Mouse (Mus musculus): Measurements from ENCODE around the gene Zfp568. TPM values are rescaled to one million over a fixed set of nuclear protein-coding genes. Genes with fewer than 3 reads are reported as not detected.
"Not testable (repeated sequence)": the region's sequence is repeated elsewhere in the genome, so short reads cannot be mapped to it uniquely, and the experiment has no call there.

Gene Zfp568
- 2.5 and 3.1 TPM in 2 replicates for polyA plus RNA-seq (2012; rRNA removed)

DNA sequence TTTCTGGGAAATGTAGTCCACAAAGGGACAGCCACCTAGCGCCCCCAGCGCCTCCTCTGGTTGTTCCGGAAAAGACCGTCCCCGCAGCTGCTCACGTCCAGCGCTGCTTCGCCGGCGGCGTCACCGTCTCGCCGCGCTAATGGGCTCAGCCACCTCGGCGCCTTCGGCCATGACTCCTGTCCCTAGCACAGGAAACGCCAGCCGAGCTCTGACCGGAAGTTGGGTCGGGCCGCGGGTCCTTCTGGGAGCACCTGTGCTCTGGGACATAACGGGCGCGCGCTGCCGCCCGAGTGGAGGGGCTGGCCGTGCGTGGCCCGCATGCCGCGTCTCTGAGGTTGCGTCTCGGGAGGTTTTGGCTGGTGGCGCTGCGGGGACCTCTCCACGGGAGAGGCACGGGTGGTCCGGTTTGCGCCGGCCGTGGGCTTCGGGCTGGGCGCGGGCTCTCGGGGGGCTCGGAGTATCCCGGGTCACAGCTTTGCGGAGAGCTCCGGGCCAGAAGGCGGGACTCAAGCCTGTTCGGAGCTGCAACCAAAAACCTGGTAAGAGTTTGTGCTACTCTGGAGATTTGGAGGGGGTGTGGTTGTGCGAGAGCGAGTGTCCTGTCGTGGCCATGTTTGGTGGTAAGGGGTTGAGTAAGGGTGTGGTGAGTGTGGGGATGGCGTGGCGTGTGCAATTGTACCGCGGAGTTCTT is at the start of gene Zfp568:
Zfp568 (plus strand) TSS at position 266 of the 691 bp plus-strand sequence.
- DNase-seq (ENCODE audit: extremely low spot score in 1 of 2, low spot score in 1 of 2) = peak; percentile 88 to 89

DNA sequence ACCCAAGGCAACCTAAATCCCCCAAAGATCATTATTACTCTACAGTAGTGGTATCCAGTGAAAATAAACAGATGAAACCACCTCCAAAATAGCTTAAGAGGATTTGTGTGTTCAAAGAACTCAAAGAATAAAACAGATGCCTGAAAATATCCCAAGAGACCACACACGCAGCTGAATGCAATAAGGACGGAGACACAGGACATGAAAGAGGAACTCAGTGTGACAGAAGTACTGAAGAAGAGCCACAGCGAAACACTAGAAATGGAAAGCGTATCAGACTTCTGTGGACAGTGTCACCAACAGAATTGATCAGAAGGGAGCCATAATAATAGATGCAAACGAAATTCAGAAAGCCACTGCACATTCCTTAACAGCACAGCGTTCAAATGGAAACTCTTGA is 44.9 kb upstream of the Zfp568 start:
- DNase-seq (ENCODE audit: extremely low spot score in 1 of 2, low spot score in 1 of 2) = no peak

DNA sequence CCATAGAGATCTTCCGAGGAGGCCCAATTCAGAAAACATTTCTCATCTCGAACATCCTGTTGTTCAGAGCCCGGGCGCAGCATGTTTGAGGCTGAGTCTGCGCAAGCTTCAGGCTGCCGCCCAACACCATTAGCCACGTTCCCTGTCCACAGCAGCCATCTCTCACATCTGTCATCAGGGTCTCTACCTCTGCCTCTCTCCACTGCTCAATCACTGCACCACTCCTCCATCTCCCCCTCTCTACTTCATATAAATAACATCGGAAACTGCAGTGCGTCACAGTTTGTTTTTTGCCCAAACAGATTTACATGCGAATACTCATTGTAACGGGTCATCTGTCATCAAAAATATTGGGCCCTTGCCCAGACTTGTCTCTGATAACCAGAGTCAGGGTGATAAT is 42.7 kb upstream of the Zfp568 start:
- no peak for DNase-seq (ENCODE audit: extremely low spot score in 1 of 2, low spot score in 1 of 2)

DNA sequence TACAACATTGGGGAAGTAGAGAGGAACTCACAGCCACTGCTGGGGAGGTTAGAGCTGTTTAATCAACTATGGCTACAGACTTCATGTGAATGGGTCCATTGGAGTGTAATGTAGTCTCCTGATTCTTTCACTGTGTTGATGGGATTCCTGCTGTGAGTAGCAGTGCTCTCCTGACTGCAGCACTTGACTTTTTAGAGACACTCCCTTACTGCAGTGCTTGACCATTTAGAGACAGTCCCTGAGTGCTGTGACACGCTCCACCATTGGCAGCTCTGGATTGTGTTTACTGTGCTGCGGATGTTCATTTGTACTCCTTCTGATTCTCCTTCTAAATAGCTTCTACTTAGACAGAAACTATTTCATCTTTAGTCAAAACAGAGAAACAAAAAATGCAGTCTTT is 41.0 kb upstream of the Zfp568 start:
- no peak for DNase-seq (ENCODE audit: extremely low spot score in 1 of 2, low spot score in 1 of 2)

DNA sequence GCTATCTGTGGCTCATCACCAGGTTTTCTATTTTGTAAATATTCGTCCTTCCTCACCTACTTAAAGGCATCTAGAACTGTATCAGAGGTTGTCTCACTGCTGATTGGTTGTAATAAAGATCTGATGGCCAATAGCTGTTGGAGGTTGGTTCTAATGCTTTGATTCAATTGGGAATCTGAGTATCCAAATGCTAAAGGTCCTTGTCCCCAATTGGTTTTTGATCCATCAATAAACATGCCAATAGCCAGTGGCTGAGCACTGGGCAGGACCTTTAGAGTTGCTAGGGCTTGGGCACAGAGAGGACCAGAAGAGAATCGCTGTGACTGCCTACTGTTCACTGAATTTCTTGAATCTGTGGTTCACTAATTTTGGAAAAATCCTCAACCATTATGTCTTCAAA is 40.0 kb upstream of the Zfp568 start:
- DNase-seq (ENCODE audit: extremely low spot score in 1 of 2, low spot score in 1 of 2) = no peak

DNA sequence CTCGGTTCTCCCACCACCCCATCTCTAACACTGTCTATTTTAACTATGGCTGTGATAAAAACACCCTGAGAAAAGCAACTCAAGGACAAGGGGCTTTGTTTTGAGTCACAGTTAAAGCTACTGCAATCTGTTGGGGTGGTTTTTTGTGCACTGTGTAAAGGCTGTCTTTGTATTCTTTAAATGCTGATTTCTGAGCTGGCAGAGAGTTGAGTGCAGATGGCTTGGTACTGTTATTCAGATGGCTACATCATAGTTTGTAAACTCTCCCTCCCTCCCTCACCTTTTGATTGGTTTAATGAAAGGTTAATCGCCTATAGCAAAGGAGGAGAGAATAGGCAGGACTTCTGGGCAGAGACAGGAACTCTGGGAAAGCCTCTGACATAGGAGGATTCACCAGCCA is 39.6 kb upstream of the Zfp568 start:
- no peak for DNase-seq (ENCODE audit: extremely low spot score in 1 of 2, low spot score in 1 of 2)

DNA sequence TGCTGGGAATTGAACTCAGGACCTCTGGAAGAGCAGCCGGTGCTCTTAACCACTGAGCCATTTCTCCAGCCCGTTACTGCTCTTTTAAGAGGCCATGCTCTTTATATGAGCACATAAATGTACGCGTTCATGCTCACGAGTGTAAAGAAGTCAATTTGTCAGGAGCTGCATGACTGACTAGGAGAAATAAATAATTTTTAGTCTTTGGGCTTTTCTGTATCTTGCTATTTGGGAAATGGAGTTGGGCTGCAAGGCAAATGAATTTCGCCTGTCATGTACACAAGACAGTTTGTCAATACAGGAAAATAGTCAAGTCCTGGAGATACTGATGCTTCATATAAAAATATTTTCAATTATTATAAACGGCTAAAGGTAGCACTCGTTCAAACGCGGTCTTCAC is 30.7 kb upstream of the Zfp568 start:
- DNase-seq (ENCODE audit: extremely low spot score in 1 of 2, low spot score in 1 of 2) = no peak

DNA sequence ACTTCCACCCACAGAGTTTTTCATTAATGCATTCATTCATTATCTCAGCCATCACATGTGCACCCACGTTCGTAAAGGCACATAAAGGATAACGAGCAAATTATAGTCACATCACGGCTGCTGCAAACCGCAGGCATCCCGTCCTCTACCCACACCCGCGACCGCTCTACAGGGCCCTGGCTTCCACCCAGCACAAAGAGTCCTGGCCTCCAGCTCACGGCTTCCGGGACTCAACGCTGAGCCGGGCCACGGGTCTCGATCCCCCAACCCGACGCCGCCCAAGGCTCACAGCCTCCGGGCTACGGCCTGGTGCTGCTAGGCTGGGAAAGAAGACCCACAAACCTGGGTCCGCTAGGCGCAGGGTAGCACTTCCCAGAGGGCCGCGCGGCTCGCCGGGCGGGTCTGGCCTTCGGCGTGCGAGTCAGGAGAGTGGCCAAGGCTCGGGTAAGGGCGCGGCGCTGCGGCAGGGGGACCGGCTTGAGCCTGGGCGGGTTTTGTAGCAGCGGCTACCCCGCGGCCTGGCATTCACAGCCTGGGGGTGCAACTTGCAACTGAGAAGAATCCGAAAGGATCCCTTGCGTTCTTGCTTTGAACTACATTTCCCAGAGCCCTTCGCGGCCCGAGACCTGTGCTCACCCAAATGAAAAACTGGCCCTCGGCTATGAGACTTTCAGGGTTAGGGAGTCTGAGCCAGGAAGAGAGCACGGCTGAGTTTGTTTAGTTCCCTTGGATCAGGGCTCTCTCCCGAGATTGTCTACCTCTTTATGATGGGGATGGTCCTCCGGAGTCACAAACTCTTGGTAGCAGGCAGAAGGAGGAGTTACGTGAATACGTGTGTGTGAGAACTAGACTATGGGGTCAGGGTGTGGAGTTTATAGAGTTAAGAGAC is 30.0 kb upstream of the Zfp568 start, which contains the start of gene Zfp74:
Zfp74 (minus strand) TSS at position 577 of the 889 bp plus-strand sequence.
- peak; percentile 49 to 86 for DNase-seq (ENCODE audit: extremely low spot score in 1 of 2, low spot score in 1 of 2)

DNA sequence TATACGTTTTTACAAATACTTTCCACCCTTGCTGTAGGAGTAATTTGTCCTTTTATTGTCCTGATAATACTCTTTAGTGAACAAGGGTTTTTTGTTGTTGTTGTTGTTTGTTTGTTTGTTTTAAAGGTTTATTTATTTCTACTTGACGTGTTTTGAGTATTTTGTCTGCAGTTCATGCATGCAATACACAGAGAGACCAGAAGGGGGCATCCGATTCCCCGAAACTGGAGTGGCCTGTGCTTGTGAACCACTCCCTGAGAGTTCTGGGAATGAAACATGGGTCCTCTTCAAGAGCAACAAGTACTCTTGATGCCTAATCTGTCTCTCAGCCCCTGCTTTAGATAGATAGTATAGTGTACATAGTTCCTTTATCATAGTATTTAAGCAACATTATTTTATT is 29.0 kb upstream of the Zfp568 start:
- peak in 1 of 2 experiments; percentile 33 for DNase-seq (ENCODE audit: extremely low spot score in 1 of 2, low spot score in 1 of 2)

DNA sequence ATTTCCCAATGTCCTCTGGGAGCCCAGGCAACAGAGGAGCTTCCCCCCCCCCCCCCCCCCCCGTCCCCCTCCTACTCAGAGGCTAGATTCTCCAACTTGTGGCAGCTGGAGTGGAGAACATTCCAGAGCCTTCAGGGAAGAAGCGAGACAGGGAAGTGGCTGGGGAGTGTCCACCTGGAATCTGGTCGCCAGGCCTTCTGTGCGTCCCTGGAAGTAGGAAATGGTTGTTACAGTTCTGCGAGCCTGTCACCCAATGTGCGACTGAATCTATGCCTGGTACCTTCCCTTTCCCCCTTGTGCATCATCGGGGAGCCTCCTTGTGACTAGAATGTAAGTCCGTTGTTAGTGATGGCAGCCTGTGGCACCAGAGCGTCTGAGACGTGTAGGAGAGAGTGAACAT is 27.5 kb upstream of the Zfp568 start:
- peak; percentile 15 to 31 for DNase-seq (ENCODE audit: extremely low spot score in 1 of 2, low spot score in 1 of 2)

DNA sequence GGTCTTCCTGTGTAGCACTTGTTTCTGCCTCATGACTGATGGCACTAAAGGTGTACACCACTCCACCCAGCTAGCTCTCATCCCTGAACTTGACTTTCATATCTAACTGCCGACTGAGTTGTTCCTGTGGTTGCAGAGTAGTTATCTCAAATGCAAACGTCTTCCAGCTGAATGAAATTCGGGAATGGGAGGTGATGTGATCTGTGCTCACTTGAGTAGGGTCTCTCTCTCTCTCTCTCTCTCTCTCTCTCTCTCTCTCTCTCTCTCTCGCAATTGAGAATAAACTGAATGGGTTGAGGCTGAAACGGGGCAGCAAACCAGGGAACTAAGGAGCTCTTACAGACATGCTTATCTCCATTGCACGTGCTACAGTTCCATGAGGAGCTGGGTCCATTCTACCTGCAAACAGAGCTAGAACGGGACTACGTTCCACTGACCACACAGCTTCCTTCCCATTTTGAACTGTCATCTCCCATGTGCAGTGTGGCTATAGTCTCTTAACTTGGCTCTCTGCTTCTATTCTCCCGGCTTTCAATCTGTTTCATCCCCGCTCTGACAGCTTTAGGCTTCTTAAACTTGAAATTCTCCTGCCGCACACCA is 25.5 kb upstream of the Zfp568 start:
- DNase-seq (ENCODE audit: extremely low spot score in 1 of 2, low spot score in 1 of 2) = no peak

DNA sequence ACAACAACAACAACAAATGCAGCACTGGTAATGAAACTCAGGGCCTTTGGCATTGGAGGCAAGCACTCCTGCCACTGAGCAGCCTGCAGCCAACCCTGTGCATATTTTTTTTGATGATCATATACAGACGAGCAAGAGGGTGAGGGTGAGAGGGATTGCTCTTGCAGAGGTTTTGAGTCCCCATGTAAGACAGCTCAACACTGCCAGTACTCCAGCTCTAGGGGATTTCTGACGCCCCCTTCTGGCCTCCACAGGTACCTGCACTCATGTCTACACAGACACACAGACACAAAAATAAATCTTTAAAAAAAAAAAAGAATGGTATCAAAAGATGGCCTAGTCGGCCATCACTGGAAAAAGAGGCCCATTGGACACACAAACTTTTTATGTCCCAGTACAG is 24.8 kb upstream of the Zfp568 start:
- DNase-seq (ENCODE audit: extremely low spot score in 1 of 2, low spot score in 1 of 2) = no peak

DNA sequence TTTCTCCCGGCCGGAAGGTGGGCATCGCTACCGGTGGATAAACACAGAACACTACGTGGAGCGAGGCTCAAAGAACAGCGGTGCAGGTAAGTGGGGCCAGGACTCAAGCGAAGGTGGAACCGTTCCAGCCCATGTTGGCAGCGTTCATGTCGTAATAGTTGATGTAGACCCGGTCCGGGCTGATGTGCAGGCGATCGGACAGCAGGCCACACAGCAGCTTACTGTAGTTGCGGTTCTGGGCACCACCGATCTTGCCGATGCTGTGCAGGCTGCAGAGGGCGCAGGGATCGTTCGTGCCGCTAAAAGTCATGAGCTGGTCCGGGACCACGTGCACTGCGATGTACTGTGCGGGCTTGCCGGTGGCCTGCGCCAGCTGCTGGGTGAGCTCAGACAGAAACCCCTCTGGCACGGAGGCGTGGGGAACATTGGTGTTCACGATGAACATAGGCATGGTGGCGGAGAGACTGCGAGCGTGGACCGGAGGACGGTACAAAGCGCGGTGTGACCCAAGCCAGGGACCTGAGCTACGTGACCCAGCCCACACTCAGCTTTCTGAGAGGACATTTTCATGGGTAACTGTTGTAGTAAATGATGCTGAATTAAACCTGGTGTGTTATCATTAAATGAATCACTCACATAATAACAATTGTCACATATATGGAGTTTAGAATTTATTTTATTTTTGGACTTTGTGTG is 18.5 kb upstream of the Zfp568 start:
- DNase-seq (ENCODE audit: extremely low spot score in 1 of 2, low spot score in 1 of 2) = not testable (repeated sequence)

DNA sequence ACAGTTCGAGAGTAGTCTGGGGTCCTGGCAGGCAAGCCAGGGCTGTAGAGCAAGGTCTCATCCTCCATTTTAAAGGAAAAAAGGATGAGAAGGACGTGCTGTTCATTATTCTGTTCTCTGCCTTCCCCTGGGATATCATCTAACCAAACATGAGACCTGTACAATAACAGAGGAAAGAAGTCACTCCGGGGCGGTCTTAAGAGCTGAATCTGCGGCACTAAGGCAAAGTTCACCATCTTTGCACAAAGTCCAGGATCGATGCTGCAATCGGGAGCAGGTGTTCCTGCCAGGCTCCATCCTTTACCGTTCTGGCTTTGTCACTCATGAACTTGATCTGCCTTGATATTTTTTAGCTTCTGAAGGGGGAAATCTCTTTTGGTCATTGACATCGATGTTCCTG is 13.1 kb upstream of the Zfp568 start:
- DNase-seq (ENCODE audit: extremely low spot score in 1 of 2, low spot score in 1 of 2) = no peak

DNA sequence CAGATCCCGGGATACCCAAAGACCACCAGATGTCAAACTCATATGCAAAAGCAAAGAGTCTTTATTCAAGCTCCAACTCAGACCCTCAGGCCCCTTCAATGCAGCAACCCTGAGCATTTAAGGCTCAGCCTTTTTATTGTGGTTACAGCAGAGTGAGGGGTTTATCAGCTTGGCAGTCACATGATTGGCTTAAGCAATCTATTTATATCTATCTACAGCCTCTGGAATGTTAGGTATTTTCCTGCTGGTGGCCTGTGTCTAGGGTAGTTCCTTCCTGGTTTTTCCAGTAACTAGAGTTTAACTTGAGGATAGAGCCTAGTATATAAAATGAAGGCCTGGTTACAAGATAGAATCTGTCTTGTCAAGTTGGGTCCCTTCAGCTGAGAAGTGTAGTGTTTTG is 3.0 kb upstream of the Zfp568 start:
- DNase-seq (ENCODE audit: extremely low spot score in 1 of 2, low spot score in 1 of 2) = no peak

DNA sequence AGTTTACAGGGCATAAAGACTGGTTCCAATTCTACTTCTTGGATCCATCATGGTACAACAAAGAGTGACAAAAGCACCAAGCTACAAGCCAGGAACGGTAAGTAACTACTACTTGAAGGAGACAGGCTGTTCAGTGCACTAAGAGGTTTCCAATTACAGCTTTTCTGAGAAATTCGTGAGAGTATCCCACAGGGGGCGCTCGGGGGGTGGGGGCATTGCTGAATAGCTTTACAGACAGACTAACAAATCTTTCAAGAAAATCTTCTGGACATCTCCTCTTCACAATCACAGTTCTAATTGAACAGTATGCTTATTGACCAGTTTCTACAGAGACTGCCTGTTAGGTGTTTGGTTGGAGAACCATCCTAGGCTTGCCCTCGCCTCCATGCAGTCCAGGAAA is 2.3 kb upstream of the Zfp568 start:
- DNase-seq (ENCODE audit: extremely low spot score in 1 of 2, low spot score in 1 of 2) = no peak

DNA sequence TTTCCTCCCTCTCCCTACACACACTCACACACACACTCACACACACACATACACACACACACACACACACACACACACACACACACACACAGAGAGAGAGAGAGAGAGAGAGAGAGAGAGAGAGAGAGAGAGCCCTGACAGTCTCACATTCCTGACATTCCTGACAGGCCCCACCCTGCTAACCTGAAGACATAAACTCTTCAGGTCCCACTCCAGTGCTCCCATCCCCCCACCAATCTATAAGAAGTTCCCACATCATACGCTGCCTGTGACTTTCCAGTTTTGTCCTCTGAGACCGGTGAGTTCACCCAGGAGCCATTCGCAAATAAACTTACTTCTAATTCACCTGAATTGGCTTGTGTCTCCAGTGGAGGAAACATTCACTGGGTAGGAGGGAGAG is 1.9 kb upstream of the Zfp568 start:
- no peak for DNase-seq (ENCODE audit: extremely low spot score in 1 of 2, low spot score in 1 of 2)

DNA sequence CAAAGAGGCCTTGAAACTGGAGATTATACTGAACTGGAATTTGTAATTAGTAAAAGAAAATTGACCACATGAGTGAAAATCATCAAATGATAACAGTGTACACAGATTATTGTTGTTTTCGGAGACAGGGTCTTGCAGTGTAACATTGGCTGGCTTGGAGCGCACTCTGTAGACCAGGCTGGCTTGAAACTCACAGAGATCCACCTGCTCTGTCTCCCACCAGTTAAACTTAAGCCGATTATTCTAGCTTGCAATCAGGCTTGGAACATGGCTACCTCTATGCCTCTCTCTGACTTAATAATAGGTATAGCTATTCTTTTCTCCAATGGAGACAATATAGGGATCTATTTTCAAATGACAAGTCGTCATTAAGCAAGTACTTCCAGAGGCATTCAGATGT is 1.4 kb upstream of the Zfp568 start:
- DNase-seq (ENCODE audit: extremely low spot score in 1 of 2, low spot score in 1 of 2) = no peak

DNA sequence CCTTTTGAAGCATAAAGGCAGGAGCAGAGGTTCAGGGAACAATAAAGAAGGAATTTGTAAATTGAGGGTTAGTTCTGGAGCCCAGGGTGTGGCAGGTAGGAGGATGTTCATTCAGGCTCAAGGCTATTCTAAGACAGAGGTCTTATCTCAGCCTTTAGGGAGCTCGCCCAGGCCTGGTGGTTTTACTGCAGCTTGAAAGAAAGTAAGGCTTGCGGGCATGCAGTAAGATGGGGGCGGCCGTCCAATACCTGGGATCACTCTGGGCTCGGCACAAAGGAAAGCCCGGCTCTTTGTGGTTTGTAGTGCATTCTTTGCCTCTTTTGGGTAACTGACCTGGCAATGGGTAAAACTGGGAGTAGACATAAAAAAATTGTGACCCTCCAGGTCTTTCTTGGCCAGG is 824 bp upstream of the Zfp568 start:
- no peak for DNase-seq (ENCODE audit: extremely low spot score in 1 of 2, low spot score in 1 of 2)

DNA sequence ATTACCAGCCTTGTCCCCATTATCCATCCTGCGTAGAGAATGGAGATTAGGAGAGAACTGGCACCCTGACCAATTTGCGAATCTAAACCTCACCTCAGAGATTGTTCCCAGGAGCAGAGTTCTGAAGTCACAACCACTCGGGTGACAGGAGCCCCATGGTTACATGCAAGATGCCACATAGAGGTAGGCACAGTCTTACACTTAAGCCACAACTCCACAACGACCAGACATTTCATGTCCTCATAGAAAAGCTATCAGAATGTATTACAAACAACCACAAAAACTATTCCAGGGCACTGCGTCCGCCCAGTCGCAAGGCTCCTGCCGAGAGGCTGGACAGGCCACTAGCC is 440 bp upstream of the Zfp568 start:
- DNase-seq (ENCODE audit: extremely low spot score in 1 of 2, low spot score in 1 of 2) = no peak

DNA sequence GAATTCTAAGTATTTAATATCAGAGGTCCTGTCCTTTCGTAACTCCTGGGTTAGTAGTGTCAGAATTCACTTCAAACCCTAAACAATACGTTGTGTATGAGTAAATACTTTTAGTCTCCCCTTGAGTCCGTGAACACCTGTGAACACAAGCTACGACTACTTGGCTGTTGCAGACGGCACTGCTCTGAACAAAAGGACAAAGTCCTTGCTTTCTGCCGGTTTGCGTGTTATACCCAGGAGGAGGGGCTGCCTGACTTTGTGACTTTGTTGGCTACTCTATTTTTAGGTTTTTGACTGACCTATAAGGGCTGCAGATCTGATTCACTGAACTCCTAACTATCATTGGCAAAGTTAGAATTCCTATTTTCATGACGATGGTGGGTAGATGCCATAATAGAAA is 2.3 kb downstream of the Zfp568 start:
- DNase-seq (ENCODE audit: extremely low spot score in 1 of 2, low spot score in 1 of 2) = no peak

Data from frontal cortex, adult 2 months (tissue).